Mouse (Mus musculus) heart, postnatal 0 days (tissue): ENCODE data around the gene Rbm20. TPM values are rescaled to one million over a fixed set of nuclear protein-coding genes. Genes with fewer than 3 reads are reported as not detected.
A peak's percentile ranks its signal among the peaks of the same experiment; 100 is the strongest.

ENCODE experiments used
- ATAC-seq: fragments of 200-750 bp; cut with Nextera tagmentation; 2 replicates; pipeline ENCODE4 v1.8.0; 2017; ENCODE audit warnings: low read depth, moderate number of reproducible peaks, moderate library complexity; ENCODE audit not compliant: insufficient read depth
- DNase-seq: peaks from one replicate; pipeline ENCODE4 v3.0.0-alpha.2; 2016; ENCODE audit warnings: low spot score
- H3K27ac ChIP-seq: fragments of 300-500 bp; sonication (generic); 2 replicates; pipeline ENCODE4 v1.5.1; 2014; ENCODE audit warnings: low read depth, mild to moderate bottlenecking
- H3K27me3 ChIP-seq: fragments of 300-500 bp; sonication (generic); 2 replicates; pipeline ENCODE4 v1.6.1; 2014; ENCODE audit warnings: low read length, mixed read lengths; ENCODE audit not compliant: control insufficient read depth, insufficient read depth
- H3K36me3 ChIP-seq: fragments of 300-500 bp; sonication (generic); replicated peaks from 2 replicates; pipeline ENCODE4 v1.6.1; 2014; ENCODE audit warnings: low read length, mixed read lengths; ENCODE audit not compliant: control insufficient read depth, insufficient read depth
- H3K4me1 ChIP-seq: fragments of 300-500 bp; sonication (generic); 2 replicates; pipeline ENCODE4 v1.6.1; 2014; ENCODE audit warnings: antibody characterized with exemption; ENCODE audit not compliant: control insufficient read depth, insufficient read depth
- H3K4me2 ChIP-seq: fragments of 300-500 bp; sonication (generic); 2 replicates; pipeline ENCODE4 v1.6.1; 2014; ENCODE audit warnings: low read depth, mild to moderate bottlenecking, low read length, moderate library complexity
- H3K4me3 ChIP-seq: fragments of 300-500 bp; sonication (generic); 2 replicates; pipeline ENCODE4 v1.5.1; 2014; ENCODE audit warnings: low read depth, low read length
- H3K9ac ChIP-seq: fragments of 300-500 bp; sonication (generic); replicated peaks from 2 replicates; pipeline ENCODE4 v1.6.1; 2014; ENCODE audit warnings: low read depth, low read length, mixed read lengths
- H3K9me3 ChIP-seq: fragments of 300-500 bp; sonication (generic); replicated peaks from 2 replicates; pipeline ENCODE4 v1.6.1; 2016; ENCODE audit warnings: low read length; ENCODE audit not compliant: control insufficient read depth
- CTCF ChIP-seq: IDR thresholded peaks from 2 replicates; pipeline ENCODE4 v1.5.1; 2016; ENCODE audit warnings: antibody characterized with exemption, control low read depth, low read depth
- EP300 ChIP-seq: IDR thresholded peaks from 2 replicates; pipeline ENCODE4 v1.6.1; 2016; ENCODE audit warnings: antibody characterized with exemption, low read depth
- WGBS: fragments of 180-500 bp; shearing (Covaris S2); extraction: QIAGEN DNeasy Blood & Tissue Kit; methylation state at CpG from one replicate; pipeline ENCODE4 v1.1.7; 2014; 5-methylcytosine and 5-hydroxymethylcytosine counted together
- polyA plus RNA-seq: library from polyadenylated mRNA; unstranded; fragments of >200 nt; fragmentation: Nextera tagmentation; extraction: Ambion mirVana; gene quantifications from 2 replicates; pipeline ENCODE4 v1.2.1, GENCODE M21; 2015
- total RNA-seq: library from RNA; depleted of rRNA; stranded (reverse); fragments of >200 nt; gene quantifications from 2 replicates; pipeline ENCODE4 v1.2.3, GENCODE M21; 2014; ENCODE audit warnings: low replicate concordance

The Rbm20 gene
- total and polyA plus RNA-seq, 2 experiments from 2014 or later: 65.2 to 340 TPM

DNA sequence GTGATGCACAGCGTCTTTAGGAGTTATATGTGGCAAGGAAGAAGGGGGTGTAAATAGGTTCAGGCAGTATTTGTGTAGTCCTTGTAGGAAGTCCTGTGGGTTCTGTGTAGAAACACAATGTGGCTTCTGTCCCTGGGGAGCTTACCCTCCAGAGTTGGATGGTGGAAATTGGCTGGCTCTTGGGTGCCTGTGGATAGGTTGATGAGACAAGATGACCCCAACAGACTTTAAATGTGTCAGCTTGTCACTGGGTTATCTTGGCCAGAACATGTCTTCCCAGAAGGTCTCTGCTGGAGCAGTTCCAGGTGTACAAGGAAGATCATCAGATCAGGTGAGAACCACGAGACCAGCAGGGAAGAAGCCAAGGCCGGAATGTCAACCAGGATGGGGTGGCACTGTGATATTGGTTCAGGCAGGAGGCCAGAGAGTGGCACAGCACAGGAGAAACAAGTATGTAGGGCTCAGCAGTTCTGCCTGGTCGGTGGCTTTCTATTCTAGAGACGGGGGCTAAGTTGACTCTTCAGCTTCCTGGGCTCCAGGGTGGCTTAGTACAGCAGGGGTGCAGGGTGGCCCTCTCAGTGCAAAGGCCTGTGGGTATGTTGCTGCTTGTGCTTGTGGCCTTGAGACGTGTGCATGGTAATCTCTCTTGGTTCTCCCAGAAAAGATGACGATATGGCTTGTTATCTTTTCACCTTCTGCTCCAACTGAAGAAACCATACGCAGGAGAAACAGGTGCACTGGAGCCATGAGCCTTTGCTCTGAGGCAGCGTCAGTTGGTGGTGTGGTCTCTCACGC, 209.7 kb downstream of the Rbm20 start:
- TF ChIP-seq EP300 (no peak), CTCF (no peak)
- Histone ChIP-seq H3K27ac (no peak overlapping the region), H3K4me1 (peaks cover 13% of the 10 kb centered on the region), H3K4me2 (no peak overlapping the region), H3K27me3 (no peaks in the 10 kb centered on the region), H3K4me3 (no peak overlapping the region), H3K36me3 (no peaks in the 10 kb centered on the region), H3K9ac (no peak overlapping the region), H3K9me3 (no peaks in the 10 kb centered on the region)
- WGBS: 75% methylated on average over 10 of the region's 10 CpGs
- DNase-seq: no peak
- no peak for ATAC-seq

DNA sequence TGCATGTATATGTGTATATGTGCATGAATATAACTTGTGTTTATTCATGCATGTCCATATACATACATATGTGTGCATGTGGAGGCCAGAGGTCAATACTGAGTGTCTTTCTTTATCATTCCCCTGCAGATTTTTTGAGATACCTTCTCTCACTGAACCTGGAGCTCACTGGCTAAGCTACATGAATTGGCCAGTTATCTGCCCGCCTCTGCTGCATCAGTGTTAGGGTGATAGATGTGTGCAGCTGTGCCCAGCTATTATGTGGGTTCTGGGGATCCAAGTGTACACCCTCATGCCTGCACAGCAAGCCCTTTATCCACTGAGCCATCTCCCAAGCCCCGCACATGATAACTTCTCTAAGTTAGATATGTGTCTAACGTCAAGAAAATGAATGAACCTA, 210.7 kb downstream of the Rbm20 start:
- Histone ChIP-seq H3K27me3 (no peaks in the 10 kb centered on the region), H3K27ac (no peak overlapping the region), H3K36me3 (no peaks in the 10 kb centered on the region), H3K4me1 (peaks cover 20% of the 10 kb centered on the region), H3K9ac (no peak overlapping the region), H3K4me3 (no peak overlapping the region), H3K4me2 (no peak overlapping the region), H3K9me3 (no peaks in the 10 kb centered on the region)
- DNase-seq (no peak), ATAC-seq (no peak)
- WGBS: 78% methylated on average over 3 of the region's 3 CpGs
- no peak for TF ChIP-seq CTCF
- TF ChIP-seq EP300: no peak

DNA sequence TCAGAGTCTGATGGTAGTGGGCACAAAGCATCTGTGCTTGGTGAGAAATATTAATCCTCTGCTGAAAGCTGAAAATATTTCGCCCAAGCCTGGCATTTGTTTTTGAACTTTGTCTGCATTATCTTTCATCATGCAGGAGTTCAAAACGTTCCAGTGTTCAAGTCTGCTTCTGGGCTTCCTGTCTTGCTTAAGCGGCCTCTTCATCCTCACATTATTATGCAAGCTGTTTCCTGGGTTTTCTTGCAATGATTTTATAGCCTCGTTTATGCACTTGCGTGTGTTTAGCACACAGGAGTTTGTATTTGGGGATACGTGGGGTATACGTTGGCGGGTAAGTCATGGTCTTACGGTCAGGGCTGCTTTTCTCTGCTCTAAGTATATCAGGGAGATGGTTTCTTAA, 211.2 kb downstream of the Rbm20 start:
- H3K9ac ChIP-seq: no peak overlapping the region
- no peak overlapping the region for H3K4me3 ChIP-seq
- H3K36me3 ChIP-seq: no peaks in the 10 kb centered on the region
- TF ChIP-seq EP300 (no peak), CTCF (no peak)
- DNase-seq (no peak), ATAC-seq (no peak)
- peaks cover 25% of the 10 kb centered on the region for H3K4me1 ChIP-seq
- H3K27ac ChIP-seq: no peak overlapping the region
- 72% methylated on average over 9 of the region's 9 CpGs for WGBS
- no peaks in the 10 kb centered on the region for H3K9me3 ChIP-seq
- H3K27me3 ChIP-seq: no peaks in the 10 kb centered on the region
- no peak overlapping the region for H3K4me2 ChIP-seq

DNA sequence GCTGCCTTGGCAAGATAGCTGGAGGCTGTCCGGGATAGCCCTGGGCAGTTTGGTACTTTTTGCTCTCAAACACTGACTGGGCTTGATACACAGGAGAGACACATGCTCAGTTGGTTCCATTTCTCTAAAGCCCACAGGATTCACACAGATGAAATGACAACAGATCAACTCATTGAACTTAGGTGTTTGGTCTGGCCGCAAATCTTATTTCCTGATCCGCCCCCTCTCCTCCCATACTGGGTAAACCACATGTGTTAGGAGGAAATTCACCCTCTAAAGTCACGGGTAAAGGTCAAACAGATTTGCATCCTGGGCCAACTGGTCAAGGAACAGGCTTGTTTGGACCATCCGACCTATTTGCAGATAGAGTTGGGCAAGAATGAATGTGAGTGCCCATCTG, 212.4 kb downstream of the Rbm20 start:
- Histone ChIP-seq H3K9ac (no peak overlapping the region), H3K27ac (no peak overlapping the region), H3K4me2 (no peak overlapping the region), H3K36me3 (no peaks in the 10 kb centered on the region), H3K27me3 (no peaks in the 10 kb centered on the region), H3K4me3 (no peak overlapping the region), H3K9me3 (no peaks in the 10 kb centered on the region), H3K4me1 (peaks cover 32% of the 10 kb centered on the region)
- no peak for DNase-seq
- ATAC-seq: no peak
- no peak for TF ChIP-seq EP300
- TF ChIP-seq CTCF: no peak
- WGBS: 73% methylated on average over 5 of the region's 5 CpGs

DNA sequence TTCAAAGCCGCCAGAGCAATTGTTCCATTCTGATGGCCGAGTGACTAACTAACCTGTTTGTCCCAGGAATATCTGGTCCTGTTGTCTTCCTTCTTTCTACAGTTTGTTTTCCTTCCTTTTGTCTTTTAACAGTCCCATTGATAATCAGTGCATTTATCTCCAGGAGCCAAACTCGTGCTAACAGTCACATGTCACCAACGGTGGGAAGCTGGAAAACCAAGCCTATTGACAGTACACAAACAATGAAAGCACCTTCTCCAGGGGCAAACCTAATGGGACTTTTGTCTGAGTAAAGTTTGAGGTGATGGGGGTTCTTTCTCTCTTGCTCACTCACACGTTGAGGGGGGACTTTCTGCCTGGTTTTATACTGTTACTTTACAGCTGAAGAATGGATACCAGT, 213.2 kb downstream of the Rbm20 start:
- DNase-seq: no peak
- no peak overlapping the region for H3K4me2 ChIP-seq
- no peak for ATAC-seq
- H3K4me3 ChIP-seq: no peak overlapping the region
- peaks cover 32% of the 10 kb centered on the region for H3K4me1 ChIP-seq
- H3K27me3 ChIP-seq: no peaks in the 10 kb centered on the region
- no peak overlapping the region for H3K9ac ChIP-seq
- TF ChIP-seq EP300 (no peak), CTCF (no peak)
- H3K9me3 ChIP-seq: no peaks in the 10 kb centered on the region
- H3K27ac ChIP-seq: peak overlapping the region; percentile 68; the same call in 1 of the 2 replicates
- H3K36me3 ChIP-seq: no peaks in the 10 kb centered on the region
- WGBS: 49% methylated on average over 5 of the region's 5 CpGs
